Mouse (Mus musculus) spleen, postnatal 14 days (tissue): Measurements from ENCODE around the gene Rfx7.
A peak's percentile ranks its signal among the peaks of the same experiment; 100 is the strongest.
"Not testable (repeated sequence)": the region's sequence is repeated elsewhere in the genome, so short reads cannot be mapped to it uniquely, and the experiment has no call there.

Experiments
- DNase-seq, 2 experiments: peaks; one replicate each; pipeline ENCODE4 v3.0.0; 2021 to 2022; ENCODE audit warnings: low spot score in 2 of 2

Gene Rfx7

GRCm38 (mm10) chr9:72664409-72665351 is 132.6 kb downstream of the Rfx7 start:
- no peak for DNase-seq

GRCm38 (mm10) chr9:72665517-72665916 is 133.5 kb downstream of the Rfx7 start:
- DNase-seq = no peak

GRCm38 (mm10) chr9:72666352-72667021 is 134.4 kb downstream of the Rfx7 start:
- DNase-seq = not testable (repeated sequence)

GRCm38 (mm10) chr9:72667126-72667525 is 135.1 kb downstream of the Rfx7 start:
- DNase-seq = no peak

- no peak for DNase-seq
These were observed 137.3 kb downstream of the Rfx7 start for GRCm38 (mm10) chr9:72669383-72669782.

DNA sequence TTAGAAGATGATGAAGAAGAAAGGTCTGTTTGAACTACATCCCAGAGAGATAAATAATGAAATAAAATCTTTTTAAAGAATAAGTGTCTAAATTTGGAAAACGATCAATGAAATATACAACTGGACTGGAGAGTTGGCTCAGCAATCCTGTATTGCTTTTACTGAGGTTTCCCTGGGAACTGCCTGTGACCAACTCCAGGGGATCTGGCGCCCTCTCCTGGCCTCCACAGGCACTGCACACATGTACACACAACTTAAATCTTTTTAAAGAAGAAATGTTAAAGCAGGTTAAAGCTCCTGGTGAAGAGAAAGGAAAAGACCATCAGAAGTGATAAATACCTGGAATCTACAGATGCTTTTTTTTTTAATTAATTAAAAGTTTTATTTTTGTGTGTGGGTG is 140.3 kb downstream of the Rfx7 start:
- DNase-seq = peak; percentile 63 to 82
